Mouse (Mus musculus) C2C12 (cell line): Measurements from ENCODE around the gene Tcf23. TPM values are rescaled to one million over a fixed set of nuclear protein-coding genes. Genes with fewer than 3 reads are reported as not detected.

Experiments used
- H3K27me3 ChIP-seq: one replicate; pipeline ENCODE4 v1.6.1; 2011; ENCODE audit not compliant: control insufficient read depth, insufficient read depth, insufficient read length
- H3K36me3 ChIP-seq: one replicate; pipeline ENCODE4 v1.6.1; 2011; ENCODE audit not compliant: control insufficient read depth, insufficient read depth
- H3K4me3 ChIP-seq: one replicate; pipeline ENCODE4 v1.5.1; 2011; ENCODE audit warnings: mild to moderate bottlenecking, control low read depth; ENCODE audit not compliant: poor library complexity, insufficient read depth, severe bottlenecking
- H3K79me2 ChIP-seq: one replicate; pipeline ENCODE4 v1.6.1; 2011; ENCODE audit not compliant: control insufficient read depth, insufficient read depth
- H3K79me3 ChIP-seq: one replicate; pipeline ENCODE4 v1.6.1; 2011; ENCODE audit warnings: low read depth, control low read depth
- H3ac ChIP-seq: one replicate; pipeline ENCODE3; 2011; ENCODE audit warnings: low read depth; ENCODE audit not compliant: control insufficient read depth, insufficient read length
- CEBPB ChIP-seq: IDR thresholded peaks from one replicate; pipeline ENCODE4 v1.6.1; 2011; ENCODE audit warnings: low read depth, mild to moderate bottlenecking, control low read depth, moderate library complexity
- CTCF ChIP-seq: IDR thresholded peaks from one replicate; pipeline ENCODE4 v1.5.1; 2011; ENCODE audit not compliant: control insufficient read depth, insufficient read depth, insufficient read length
- FOSL1 ChIP-seq: IDR thresholded peaks from one replicate; pipeline ENCODE4 v1.8.0; 2011; ENCODE audit warnings: mild to moderate bottlenecking, low read length; ENCODE audit not compliant: poor library complexity, insufficient read depth, severe bottlenecking
- MAX ChIP-seq: IDR thresholded peaks from one replicate; pipeline ENCODE4 v1.6.1; 2011; ENCODE audit warnings: mild to moderate bottlenecking, control low read depth
- MYOD1 ChIP-seq: IDR thresholded peaks from one replicate; pipeline ENCODE4 v1.6.1; 2011; ENCODE audit warnings: low read depth; ENCODE audit not compliant: control insufficient read depth, insufficient read length
- MYOG ChIP-seq: IDR thresholded peaks from one replicate; pipeline ENCODE4 v1.6.1; 2011; ENCODE audit not compliant: control insufficient read depth, insufficient read length; ENCODE audit errors: extremely low read depth
- USF1 ChIP-seq: IDR thresholded peaks from one replicate; pipeline ENCODE4 v1.6.1; 2011; ENCODE audit warnings: low read depth, mild to moderate bottlenecking, control low read depth, moderate library complexity
- polyA plus RNA-seq: library from polyadenylated mRNA; unstranded; fragments of >200 nt; fragmentation: generic; extraction: Trizol; gene quantifications from one replicate; pipeline ENCODE4 v1.2.1, GENCODE M21; 2012; ENCODE audit warnings: missing spikeins

The Tcf23 gene
- polyA plus RNA-seq, 1 experiment: 0.07 TPM

DNA sequence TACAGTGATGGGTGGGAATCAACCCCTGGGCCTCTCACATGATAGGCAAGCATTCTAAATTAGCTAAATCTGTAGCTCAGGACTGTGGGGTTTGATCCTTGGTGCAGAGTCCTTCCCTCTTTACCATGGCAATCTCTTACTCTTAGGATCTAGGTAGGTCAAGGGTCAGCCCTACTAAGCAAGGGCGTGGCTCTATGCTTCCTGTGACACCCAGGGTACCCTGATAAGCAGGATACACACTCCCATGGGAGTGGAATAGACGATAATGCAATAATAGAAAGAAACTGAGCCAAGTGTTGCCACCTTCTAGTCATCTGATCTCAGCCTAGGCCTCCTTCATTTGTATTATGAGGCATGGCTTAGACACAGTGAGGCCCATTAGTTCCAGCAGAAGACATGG, 978 bp downstream of the Tcf23 start:
- H3ac ChIP-seq: no peak overlapping the region
- no peaks in the 10 kb centered on the region for H3K79me3 ChIP-seq
- H3K27me3 ChIP-seq: peaks cover 3% of the 10 kb centered on the region
- no peak for TF ChIP-seq CEBPB
- no peak for TF ChIP-seq CTCF
- TF ChIP-seq MYOG: no peak
- no peak for TF ChIP-seq FOSL1
- TF ChIP-seq USF1: no peak
- TF ChIP-seq MAX: no peak
- no peak for TF ChIP-seq MYOD1
- H3K4me3 ChIP-seq: no peak overlapping the region
- no peaks in the 10 kb centered on the region for H3K79me2 ChIP-seq
- no peaks in the 10 kb centered on the region for H3K36me3 ChIP-seq

DNA sequence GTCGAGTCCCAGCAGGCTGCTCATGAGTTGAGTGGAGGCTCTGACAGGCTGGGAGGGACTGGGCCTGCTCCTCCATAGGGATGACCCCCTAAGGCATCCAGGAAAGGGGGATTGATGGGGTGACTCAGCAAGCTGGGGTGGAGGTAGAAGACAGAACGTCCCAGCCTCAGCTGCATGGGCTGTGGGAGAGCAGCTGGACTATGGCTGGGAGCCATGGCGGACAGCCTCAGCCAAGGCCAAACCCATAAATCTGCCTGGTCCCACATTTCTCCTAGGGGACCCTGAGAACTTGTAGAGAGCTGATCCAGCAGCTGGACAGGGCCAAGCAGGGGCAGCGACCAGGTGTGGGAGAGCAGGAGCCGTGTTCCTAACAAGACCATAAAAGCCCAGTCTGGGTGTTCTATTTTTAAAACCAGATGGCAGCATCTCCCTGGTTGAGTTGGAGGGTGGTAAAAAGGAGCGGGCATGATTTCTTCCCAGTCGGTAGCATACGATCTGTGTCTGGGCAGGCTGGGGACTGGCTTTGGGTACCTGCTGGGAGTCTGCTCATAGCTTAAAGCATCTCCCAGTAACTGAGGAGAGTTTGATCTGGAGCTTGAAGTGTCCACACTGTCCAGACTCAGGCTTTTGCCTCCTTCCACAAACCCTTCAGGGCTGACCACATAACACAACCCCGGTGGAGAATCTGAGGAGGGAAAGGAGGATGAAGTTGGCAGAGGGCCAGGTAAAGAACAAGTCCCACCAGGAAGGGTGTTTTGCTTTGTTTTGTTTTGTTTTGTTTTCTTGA, 6.6 kb downstream of the Tcf23 start:
- no peaks in the 10 kb centered on the region for H3K79me2 ChIP-seq
- no peaks in the 10 kb centered on the region for H3K79me3 ChIP-seq
- no peak for TF ChIP-seq FOSL1
- TF ChIP-seq CTCF: no peak
- TF ChIP-seq MAX: no peak
- no peak for TF ChIP-seq USF1
- no peak for TF ChIP-seq MYOD1
- TF ChIP-seq CEBPB: no peak
- TF ChIP-seq MYOG: no peak

DNA sequence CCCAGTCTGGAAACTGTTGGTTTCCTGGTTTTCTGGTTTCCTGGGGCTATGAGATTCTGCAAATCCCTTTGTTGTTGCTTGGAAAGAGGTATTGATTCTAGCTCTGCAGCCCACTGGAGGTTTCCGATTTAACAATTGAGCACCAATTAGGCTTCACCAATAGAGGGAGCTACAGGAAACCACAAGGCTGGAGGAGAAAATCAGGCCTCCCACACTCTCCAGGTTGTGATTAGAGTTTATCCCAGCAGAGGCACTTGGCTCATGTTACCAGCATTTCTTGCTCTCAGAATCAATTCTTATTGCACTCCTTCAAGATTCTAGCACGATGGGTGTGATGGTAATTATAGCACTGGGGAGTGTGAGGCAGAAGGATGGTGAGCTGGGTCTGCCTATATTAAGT, 13.9 kb downstream of the Tcf23 start:
- no peaks in the 10 kb centered on the region for H3K36me3 ChIP-seq
- no peak overlapping the region for H3K4me3 ChIP-seq
- H3K79me2 ChIP-seq: no peaks in the 10 kb centered on the region
- no peaks in the 10 kb centered on the region for H3K79me3 ChIP-seq
- H3ac ChIP-seq: no peak overlapping the region
- TF ChIP-seq MYOD1 (no peak), USF1 (no peak), MAX (no peak), MYOG (no peak), CTCF (no peak), CEBPB (no peak), FOSL1 (no peak)
- no peaks in the 10 kb centered on the region for H3K27me3 ChIP-seq

More for the DNA sequence above, 6.6 kb downstream of the Tcf23 start:
- Histone ChIP-seq H3K27me3 (peaks cover 3% of the 10 kb centered on the region), H3ac (no peak overlapping the region), H3K36me3 (no peaks in the 10 kb centered on the region), H3K4me3 (no peak overlapping the region)

DNA sequence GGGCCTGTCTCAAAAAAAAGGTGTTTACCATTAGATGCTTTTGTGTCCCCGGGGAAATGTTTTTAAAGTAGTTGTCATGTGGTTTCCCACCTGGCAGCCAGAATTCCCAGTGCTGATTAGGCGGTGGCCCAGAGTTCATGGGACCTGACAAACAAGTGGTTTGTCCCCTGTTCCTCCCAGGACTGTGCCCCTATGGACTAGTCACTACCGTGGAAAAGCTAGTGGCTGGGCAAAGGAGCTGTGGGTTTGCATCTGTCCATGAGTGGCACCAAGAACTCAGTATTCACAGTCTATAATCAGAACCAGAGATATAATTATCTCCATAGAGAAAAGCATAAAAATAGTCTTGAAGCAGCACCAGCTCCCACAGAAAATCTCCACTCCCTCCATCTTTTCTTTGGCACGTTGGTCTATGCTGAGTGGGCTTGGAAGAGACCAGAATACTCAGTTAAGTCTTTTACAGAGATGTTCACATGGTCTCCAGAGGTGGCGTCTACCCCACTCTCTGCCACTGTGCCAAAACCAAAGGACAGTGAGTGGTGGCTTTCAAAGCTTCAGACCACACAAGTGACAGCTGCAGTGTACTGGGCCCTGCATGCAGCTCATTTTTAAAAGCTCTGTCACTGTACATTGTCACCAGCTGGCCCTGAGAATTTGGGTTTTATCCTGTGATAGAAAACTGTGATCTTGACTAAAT, 24.7 kb downstream of the Tcf23 start:
- H3K36me3 ChIP-seq: no peaks in the 10 kb centered on the region
- TF ChIP-seq MYOD1 (no peak), FOSL1 (no peak), MYOG (no peak), CTCF (no peak)
- H3K27me3 ChIP-seq: no peaks in the 10 kb centered on the region
- no peak overlapping the region for H3ac ChIP-seq
- H3K79me3 ChIP-seq: no peaks in the 10 kb centered on the region
- no peaks in the 10 kb centered on the region for H3K79me2 ChIP-seq
- H3K4me3 ChIP-seq: no peak overlapping the region

DNA sequence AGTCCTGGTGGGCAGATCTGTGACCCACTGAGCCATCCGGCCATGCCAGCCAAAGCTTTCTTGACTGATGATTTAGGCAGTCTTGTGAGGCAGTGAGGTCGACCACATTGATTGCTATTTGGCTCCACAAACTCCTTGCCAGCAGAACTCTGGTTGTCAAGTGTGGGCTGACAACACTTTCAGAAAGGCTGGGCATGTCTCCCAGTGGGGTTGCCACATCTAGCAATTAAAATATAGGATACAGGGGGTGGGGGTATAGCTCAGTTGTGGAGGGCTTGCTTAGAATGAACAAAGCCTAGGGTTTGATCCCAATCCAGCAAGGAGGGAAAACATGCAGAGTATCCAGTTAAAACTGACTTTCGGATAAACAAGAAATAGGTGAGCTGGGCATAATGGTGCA, 25.6 kb downstream of the Tcf23 start:
- Histone ChIP-seq H3ac (no peak overlapping the region), H3K79me3 (no peaks in the 10 kb centered on the region), H3K36me3 (no peaks in the 10 kb centered on the region), H3K4me3 (no peak overlapping the region), H3K27me3 (no peaks in the 10 kb centered on the region), H3K79me2 (no peaks in the 10 kb centered on the region)
- TF ChIP-seq CTCF: no peak
- TF ChIP-seq MYOG: no peak
- no peak for TF ChIP-seq USF1
- no peak for TF ChIP-seq CEBPB
- TF ChIP-seq FOSL1: no peak
- TF ChIP-seq MAX: no peak
- no peak for TF ChIP-seq MYOD1

DNA sequence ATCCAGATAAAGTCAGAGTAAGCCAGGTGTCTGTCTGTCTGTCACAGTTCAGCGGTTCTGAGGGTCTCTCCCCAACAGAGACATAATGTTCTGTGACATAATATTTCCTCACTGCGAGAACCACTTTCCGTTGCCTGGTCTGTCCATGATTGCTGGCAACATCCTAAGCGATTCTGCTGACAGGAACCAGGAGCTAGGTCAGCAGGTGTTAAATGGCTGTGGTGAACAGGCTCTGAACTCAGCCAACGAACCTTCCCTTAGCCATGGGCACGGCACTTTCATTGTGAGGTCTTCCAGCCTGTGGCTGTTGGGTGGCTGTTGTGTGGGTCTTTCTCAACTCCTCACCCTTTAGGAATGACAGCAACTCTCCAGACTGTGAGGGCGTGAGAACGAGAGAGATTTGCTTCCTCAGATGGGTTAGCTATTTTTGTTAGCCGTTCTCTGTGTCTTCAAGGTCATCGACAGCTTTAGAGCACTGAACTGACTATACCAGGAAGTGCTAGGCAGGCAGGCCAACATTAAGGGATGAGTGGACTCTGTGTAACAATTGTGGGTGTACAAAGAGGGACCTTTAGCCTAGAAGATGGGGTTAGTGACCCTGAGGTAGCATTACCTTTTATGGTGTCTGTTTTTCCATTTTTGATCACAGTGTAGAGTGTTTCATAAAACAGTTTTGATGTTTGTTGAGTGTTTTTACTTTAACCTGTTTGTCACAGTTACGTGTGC, 26.6 kb downstream of the Tcf23 start:
- H3K36me3 ChIP-seq: no peaks in the 10 kb centered on the region
- TF ChIP-seq MYOG (no peak), MAX (no peak), FOSL1 (no peak), CTCF (no peak), USF1 (no peak), MYOD1 (no peak), CEBPB (no peak)
- H3K27me3 ChIP-seq: no peaks in the 10 kb centered on the region
- no peaks in the 10 kb centered on the region for H3K79me3 ChIP-seq
- H3ac ChIP-seq: no peak overlapping the region
- H3K79me2 ChIP-seq: no peaks in the 10 kb centered on the region
- H3K4me3 ChIP-seq: no peak overlapping the region
